Mouse (Mus musculus) urinary bladder, postnatal 0 days (tissue): ENCODE measurements around the gene Ap2s1. TPM values are rescaled to one million over a fixed set of nuclear protein-coding genes. Genes with fewer than 3 reads are reported as not detected.

Experiments
- polyA plus RNA-seq: library from polyadenylated mRNA; unstranded; fragments of >200 nt; fragmentation: Nextera tagmentation; extraction: Ambion mirVana; gene quantifications from 2 replicates; pipeline ENCODE4 v1.2.1, GENCODE M21; 2015

Gene Ap2s1
- 200 and 222 TPM in 2 replicates for polyA plus RNA-seq

GRCm38 (mm10) chr7:16738073-16738696 is at the start of gene Ap2s1:
TSS of gene Ap2s1 (plus strand) at chr7:16738410.

GRCm38 (mm10) chr7:16721629-16722028 is 16.6 kb upstream of the Ap2s1 start, which contains the start of gene Ceacam9:
TSS of gene Ceacam9 (plus strand) at chr7:16721929.

GRCm38 (mm10) chr7:16780825-16781554 is 42.8 kb downstream of the Ap2s1 start, which contains the start of gene Slc1a5:
TSS of gene Slc1a5 (plus strand) at chr7:16781340.

Other genes with a start within 250 kb of the Ap2s1 start
- gene Arhgap35, start 123.4 kb upstream of the Ap2s1 start, polyA plus RNA-seq, result 6.3 and 7.7 TPM in 2 replicates
- not detected in 2 replicates for gene Ceacam15, start 62.7 kb upstream of the Ap2s1 start, polyA plus RNA-seq
- gene Ceacam9, start 16.5 kb upstream of the Ap2s1 start, polyA plus RNA-seq, result not detected in 2 replicates
- gene Slc1a5, start 42.9 kb downstream of the Ap2s1 start, polyA plus RNA-seq, result 67.1 and 67.9 TPM in 2 replicates
- gene Strn4, start 77.5 kb downstream of the Ap2s1 start, polyA plus RNA-seq, result 52.7 and 60.9 TPM in 2 replicates
- 19.3 and 24.5 TPM in 2 replicates for gene Fkrp, start 78.3 kb downstream of the Ap2s1 start, polyA plus RNA-seq
- gene Prkd2, start 104.5 kb downstream of the Ap2s1 start, polyA plus RNA-seq, result 6.1 and 8.0 TPM in 2 replicates
- gene Dact3, start 136.9 kb downstream of the Ap2s1 start, polyA plus RNA-seq, result 6.9 and 7.3 TPM in 2 replicates
- 8.4 and 9.0 TPM in 2 replicates for gene Gng8, start 153.4 kb downstream of the Ap2s1 start, polyA plus RNA-seq
- 1.0 and 1.7 TPM in 2 replicates for gene Ptgir, start 168.1 kb downstream of the Ap2s1 start, polyA plus RNA-seq
- gene Calm3, start 185.7 kb downstream of the Ap2s1 start, polyA plus RNA-seq, result 49.1 and 59.2 TPM in 2 replicates
- 0.87 and 1.3 TPM in 2 replicates for gene Pnmal2, start 206.3 kb downstream of the Ap2s1 start, polyA plus RNA-seq
- gene Pnmal1, start 221.3 kb downstream of the Ap2s1 start, polyA plus RNA-seq, result 0.07 TPM in 1 of 2 replicates, not detected in the other
- gene Gm42372, start 244.7 kb downstream of the Ap2s1 start, polyA plus RNA-seq, result not detected in 2 replicates